Mouse (Mus musculus): ENCODE data around the gene Mfsd5. TPM values are rescaled to one million over a fixed set of nuclear protein-coding genes. Genes with fewer than 3 reads are reported as not detected.

Gene Mfsd5
- total and polyA plus RNA-seq, 3 experiments = 56.3 to 115 (median 83.6) TPM

GRCm38 (mm10) chr15:102245461-102245881 lies 33.8 kb upstream of the Mfsd5 start:
- peak overlapping the region; percentile 67 to 79 for H3K4me3 ChIP-seq (ENCODE audit: control insufficient read depth in 1 of 2, insufficient read depth in 1 of 2, low read depth in 2 of 2, low read length in 2 of 2)
- H3K9me3 ChIP-seq (replicated peaks; ENCODE audit: insufficient read depth, low read length) = no peaks in the 10 kb centered on the region
- H3K36me3 ChIP-seq (ENCODE audit: control insufficient read depth in 1 of 2, insufficient read depth in 2 of 2, low read length in 2 of 2) = peaks cover 0 to 7% of the 10 kb centered on the region in 2 experiments; a peak in 2 of 4 replicates
- no peak for DNase-seq (ENCODE audit: low read depth, low spot score)
- no peaks in the 10 kb centered on the region; the same call in 1 of the 2 replicates for H3K79me2 ChIP-seq (ENCODE audit: control insufficient read depth, insufficient read depth, low read length, poor library complexity)
- no peak overlapping the region for H3K27ac ChIP-seq (ENCODE audit: control insufficient read depth, low read depth, low read length)
- H3K9ac ChIP-seq (ENCODE audit: control insufficient read depth, low read depth, low read length, poor library complexity, severe bottlenecking) = peak overlapping the region; percentile 63
- peaks cover 5 to 28% of the 10 kb centered on the region in 2 experiments for H3K4me1 ChIP-seq (ENCODE audit: control insufficient read depth in 1 of 2, insufficient read depth in 2 of 2, low read length in 2 of 2)
- TF ChIP-seq CHD1 (IDR thresholded peaks at IDR 0.05; ENCODE audit: low read depth, low read length) (no peak), MAX (IDR thresholded peaks at IDR 0.05; ENCODE audit: low read length) (peak; percentile 56; the same call in 1 of the 2 replicates), MXI1 (IDR thresholded peaks at IDR 0.05; ENCODE audit: low read depth, low read length) (peak; percentile 64), ZNF384 (IDR thresholded peaks at IDR 0.05; ENCODE audit: low read depth, low read length) (peak; percentile 45), MYC (IDR thresholded peaks at IDR 0.05; ENCODE audit: low read depth, low read length) (no peak)
- peaks cover 12 to 21% of the 10 kb centered on the region in 2 experiments for H3K27me3 ChIP-seq (ENCODE audit: control insufficient read depth in 1 of 2, insufficient read depth in 2 of 2, low read length in 2 of 2)

- H3K27me3 ChIP-seq (ENCODE audit: control insufficient read depth in 1 of 2, insufficient read depth in 2 of 2, low read length in 2 of 2) = peaks cover 14 to 26% of the 10 kb centered on the region in 2 experiments
- DNase-seq (ENCODE audit: low read depth, low spot score) = peak; percentile 93
- peaks cover 0 to 7% of the 10 kb centered on the region in 2 experiments; a peak in 2 of 4 replicates for H3K36me3 ChIP-seq (ENCODE audit: control insufficient read depth in 1 of 2, insufficient read depth in 2 of 2, low read length in 2 of 2)
- peak overlapping the region; percentile 63 for H3K9ac ChIP-seq (ENCODE audit: control insufficient read depth, low read depth, low read length, poor library complexity, severe bottlenecking)
- peaks cover 5 to 28% of the 10 kb centered on the region in 2 experiments for H3K4me1 ChIP-seq (ENCODE audit: control insufficient read depth in 1 of 2, insufficient read depth in 2 of 2, low read length in 2 of 2)
- H3K9me3 ChIP-seq (replicated peaks; ENCODE audit: insufficient read depth, low read length) = no peaks in the 10 kb centered on the region
- no peak overlapping the region for H3K27ac ChIP-seq (ENCODE audit: control insufficient read depth, low read depth, low read length)
- no peaks in the 10 kb centered on the region; the same call in 1 of the 2 replicates for H3K79me2 ChIP-seq (ENCODE audit: control insufficient read depth, insufficient read depth, low read length, poor library complexity)
- H3K4me3 ChIP-seq (ENCODE audit: control insufficient read depth in 1 of 2, insufficient read depth in 1 of 2, low read depth in 2 of 2, low read length in 2 of 2) = peak overlapping the region; percentile 67 to 79
- peak; percentile 73 for TF ChIP-seq MXI1 (IDR thresholded peaks at IDR 0.05; ENCODE audit: low read depth, low read length)
- no peak for TF ChIP-seq RCOR1 (IDR thresholded peaks at IDR 0.05; ENCODE audit: low read depth, low read length)
- no peak for TF ChIP-seq EP300 (IDR thresholded peaks at IDR 0.05; ENCODE audit: low read depth in 1 of 2, low read length in 2 of 2)
- no peak for TF ChIP-seq POLR2AphosphoS5 (IDR thresholded peaks at IDR 0.05; ENCODE audit: borderline replicate concordance, low read depth, low read length)
- no peak for TF ChIP-seq POLR2AphosphoS2 (IDR thresholded peaks at IDR 0.05; ENCODE audit: low read length)
- TF ChIP-seq JUND (IDR thresholded peaks at IDR 0.05; ENCODE audit: low read depth, low read length) = no peak
- TF ChIP-seq MAZ (IDR thresholded peaks at IDR 0.05; ENCODE audit: low read depth, low read length) = peak; percentile 83
- TF ChIP-seq TAL1 (IDR thresholded peaks at IDR 0.05; ENCODE audit: low read length) = no peak
- peak; percentile 36; the same call in 1 of the 2 replicates for TF ChIP-seq NELFE (IDR thresholded peaks at IDR 0.05; ENCODE audit: low read depth, low read length)
- TF ChIP-seq TBP (IDR thresholded peaks at IDR 0.05; ENCODE audit: low read depth, low read length) = no peak
- no peak for TF ChIP-seq SMC3 (IDR thresholded peaks at IDR 0.05; ENCODE audit: low read depth, low read length)
- no peak for TF ChIP-seq BHLHE40 (IDR thresholded peaks at IDR 0.05; ENCODE audit: borderline replicate concordance, low read depth, low read length)
- no peak for TF ChIP-seq USF1 (IDR thresholded peaks at IDR 0.05; ENCODE audit: low read depth, low read length)
- TF ChIP-seq CHD2 (IDR thresholded peaks at IDR 0.05; ENCODE audit: low read length) = no peak
- no peak for TF ChIP-seq ZKSCAN1 (IDR thresholded peaks at IDR 0.05; ENCODE audit: low read depth, low read length)
- TF ChIP-seq KAT2A (conservative IDR thresholded peaks at IDR 0.05; ENCODE audit: low read depth, low read length) = no peak
- no peak for TF ChIP-seq ETS1 (IDR thresholded peaks at IDR 0.05; ENCODE audit: low read depth, low read length)
- no peak for TF ChIP-seq USF2 (IDR thresholded peaks at IDR 0.05; ENCODE audit: borderline replicate concordance in 1 of 2, insufficient read depth in 1 of 2, low read depth in 1 of 2, low read length in 2 of 2)
- 0 out of 2 replicates have a peak, but pooled peaks have one; percentile 8 for TF ChIP-seq TCF12 (IDR thresholded peaks at IDR 0.05; ENCODE audit: low read depth, low read length)
- peak; percentile 55 for TF ChIP-seq MAX (IDR thresholded peaks at IDR 0.05; ENCODE audit: low read length)
- TF ChIP-seq NRF1 (IDR thresholded peaks at IDR 0.05; ENCODE audit: insufficient read depth, low read depth, low read length, poor library complexity, severe bottlenecking) = peak; percentile 73
- no peak for TF ChIP-seq ELF1 (IDR thresholded peaks at IDR 0.05; ENCODE audit: low read depth, low read length)
- peak; percentile 4; the same call in 1 of the 2 replicates for TF ChIP-seq HCFC1 (IDR thresholded peaks at IDR 0.05; ENCODE audit: low read depth, low read length)
- 0 out of 2 replicates have a peak, but pooled peaks have one; percentile 55 for TF ChIP-seq MYC (IDR thresholded peaks at IDR 0.05; ENCODE audit: low read depth, low read length)
- no peak for TF ChIP-seq MAFK (IDR thresholded peaks at IDR 0.05; ENCODE audit: borderline replicate concordance, low read depth, low read length)
- TF ChIP-seq SIN3A (IDR thresholded peaks at IDR 0.05; ENCODE audit: low read length) = peak; percentile 59
- no peak for TF ChIP-seq CTCF (IDR thresholded peaks at IDR 0.05 in 2 of 3, conservative IDR thresholded peaks at IDR 0.05 in 1 of 3; ENCODE audit: control insufficient read depth in 1 of 3, insufficient read depth in 1 of 3, low read depth in 2 of 3, low read length in 3 of 3, poor library complexity in 1 of 3, severe bottlenecking in 1 of 3)
These were observed 33.1 kb upstream of the Mfsd5 start for GRCm38 (mm10) chr15:102245891-102246741.

Measured in MEL (cell line).